Mouse (Mus musculus) stomach, embryonic 16.5 days (tissue): ENCODE data around the gene E2f1. TPM values are rescaled to one million over a fixed set of nuclear protein-coding genes. Genes with fewer than 3 reads are reported as not detected.

Source experiments
- ATAC-seq: fragments of 200-750 bp; cut with Nextera tagmentation; 2 replicates; pipeline ENCODE4 v1.8.0; 2017; ENCODE audit warnings: moderate number of reproducible peaks, moderate TSS enrichment; ENCODE audit not compliant: insufficient read depth, low FRiP score
- H3K27ac ChIP-seq: fragments of 300-500 bp; sonication (generic); 2 replicates; pipeline ENCODE4 v1.5.1; 2014; ENCODE audit warnings: low read length
- H3K27me3 ChIP-seq: fragments of 300-500 bp; sonication (generic); 2 replicates; pipeline ENCODE4 v1.6.1; 2014; ENCODE audit warnings: low read length, control low read depth, mixed read lengths; ENCODE audit not compliant: control insufficient read depth, insufficient read depth
- H3K36me3 ChIP-seq: fragments of 300-500 bp; sonication (generic); 2 replicates; pipeline ENCODE4 v1.6.1; 2014; ENCODE audit warnings: low read length; ENCODE audit not compliant: control insufficient read depth, insufficient read depth
- H3K4me1 ChIP-seq: fragments of 300-500 bp; sonication (generic); 2 replicates; pipeline ENCODE4 v1.6.1; 2014; ENCODE audit warnings: low read length, control low read depth, mixed read lengths; ENCODE audit not compliant: control insufficient read depth, insufficient read depth
- H3K4me2 ChIP-seq: fragments of 300-500 bp; sonication (generic); 2 replicates; pipeline ENCODE4 v1.6.1; 2014; ENCODE audit warnings: low read depth, low read length, mixed read lengths
- H3K4me3 ChIP-seq: fragments of 300-500 bp; sonication (generic); replicated peaks from 2 replicates; pipeline ENCODE4 v1.5.1; 2014; ENCODE audit warnings: mild to moderate bottlenecking, low read length
- H3K9ac ChIP-seq: fragments of 300-500 bp; sonication (generic); 2 replicates; pipeline ENCODE4 v1.6.1; 2014; ENCODE audit warnings: low read length
- H3K9me3 ChIP-seq: fragments of 300-500 bp; sonication (generic); replicated peaks from 2 replicates; pipeline ENCODE4 v1.6.1; 2016; ENCODE audit warnings: low read length, control low read depth; ENCODE audit not compliant: control insufficient read depth
- WGBS: fragments of 180-500 bp; shearing (Covaris S2); extraction: QIAGEN DNeasy Blood & Tissue Kit; methylation state at CpG from one replicate; pipeline ENCODE4 v1.1.7; 2014; 5-methylcytosine and 5-hydroxymethylcytosine counted together
- polyA plus RNA-seq: library from polyadenylated mRNA; unstranded; fragments of >200 nt; fragmentation: Nextera tagmentation; extraction: Ambion mirVana; gene quantifications from 2 replicates; pipeline ENCODE4 v1.2.1, GENCODE M21; 2015

The E2f1 gene
- polyA plus RNA-seq, 1 experiment from 2014 or later, result 9.3 TPM

GRCm38 (mm10) chr2:154563612-154564170 is 6.0 kb downstream of the E2f1 start:
- Histone ChIP-seq H3K9ac (no peak overlapping the region), H3K9me3 (no peaks in the 10 kb centered on the region), H3K4me2 (no peak overlapping the region), H3K36me3 (peaks cover 18% of the 10 kb centered on the region), H3K4me3 (no peak overlapping the region), H3K27me3 (no peaks in the 10 kb centered on the region), H3K4me1 (peaks cover 30% of the 10 kb centered on the region), H3K27ac (no peak overlapping the region)
- 85% methylated on average over 22 of the region's 22 CpGs for WGBS
- no peak for ATAC-seq

- peak within 1 kb of the TSS; percentile 52 for H3K4me2 ChIP-seq
- 8% methylated on average over 34 of the region's 34 CpGs for WGBS
- no peaks in the 10 kb centered on the region for H3K27me3 ChIP-seq
- no peak within 1 kb of the TSS for H3K27ac ChIP-seq
- no peaks in the 10 kb centered on the region for H3K9me3 ChIP-seq
- H3K4me1 ChIP-seq, result peaks cover 14% of the 10 kb centered on the region
- H3K9ac ChIP-seq, result peak within 1 kb of the TSS; percentile 47
- peak within 1 kb of the TSS; percentile 30 for H3K4me3 ChIP-seq
- peak; percentile 15; the same call in 1 of the 2 replicates for ATAC-seq
- peaks cover 16% of the 10 kb centered on the region for H3K36me3 ChIP-seq
Measured at GRCm38 (mm10) chr2:154558264-154559039, 11.2 kb downstream of the E2f1 start, which contains the start of gene Necab3. Gene Necab3, minus strand, starts transcription at chr2:154558890.

- no peak overlapping the region for H3K9ac ChIP-seq
Measured at GRCm38 (mm10) chr2:154557184-154557832, 12.4 kb downstream of the E2f1 start.

GRCm38 (mm10) chr2:154555235-154555634 is 14.5 kb downstream of the E2f1 start:
- no peaks in the 10 kb centered on the region for H3K9me3 ChIP-seq
- ATAC-seq, result no peak
- 79% methylated on average over 6 of the region's 6 CpGs for WGBS
- no peak overlapping the region for H3K9ac ChIP-seq
- peaks cover 20% of the 10 kb centered on the region for H3K4me1 ChIP-seq
- no peak overlapping the region for H3K27ac ChIP-seq
- peaks cover 20% of the 10 kb centered on the region for H3K27me3 ChIP-seq
- no peak overlapping the region for H3K4me3 ChIP-seq
- no peaks in the 10 kb centered on the region for H3K36me3 ChIP-seq
- H3K4me2 ChIP-seq, result no peak overlapping the region

More at GRCm38 (mm10) chr2:154557184-154557832, 12.4 kb downstream of the E2f1 start:
- no peak overlapping the region for H3K27ac ChIP-seq
- WGBS, result 40% methylated on average over 5 of the region's 5 CpGs
- H3K9me3 ChIP-seq, result no peaks in the 10 kb centered on the region
- ATAC-seq, result no peak; the same call in 1 of the 2 replicates
- peaks cover 18% of the 10 kb centered on the region for H3K4me1 ChIP-seq
- 0 out of 2 replicates have a peak, but pooled peaks cover under 1% of the 10 kb centered on the region for H3K27me3 ChIP-seq
- no peak overlapping the region for H3K4me3 ChIP-seq
- peaks cover 8% of the 10 kb centered on the region; the same call in 1 of the 2 replicates for H3K36me3 ChIP-seq
- no peak overlapping the region for H3K4me2 ChIP-seq

- Histone ChIP-seq H3K9ac (peak overlapping the region; percentile 41), H3K27me3 (peaks cover 20% of the 10 kb centered on the region), H3K27ac (no peak overlapping the region), H3K9me3 (no peaks in the 10 kb centered on the region), H3K4me3 (peak overlapping the region; percentile 17), H3K4me2 (peak overlapping the region; percentile 42), H3K4me1 (peaks cover 10% of the 10 kb centered on the region; the same call in 1 of the 2 replicates), H3K36me3 (no peaks in the 10 kb centered on the region)
- peak; percentile 31; the same call in 1 of the 2 replicates for ATAC-seq
- WGBS, result 24% methylated on average over 27 of the region's 27 CpGs
Measured at GRCm38 (mm10) chr2:154552424-154552907, 17.2 kb downstream of the E2f1 start.

GRCm38 (mm10) chr2:154551927-154552326 is 17.8 kb downstream of the E2f1 start:
- Histone ChIP-seq H3K4me3 (peak overlapping the region; percentile 17), H3K27me3 (peaks cover 20% of the 10 kb centered on the region), H3K4me2 (peak overlapping the region; percentile 42), H3K36me3 (no peaks in the 10 kb centered on the region), H3K9me3 (no peaks in the 10 kb centered on the region), H3K4me1 (peaks cover 10% of the 10 kb centered on the region; the same call in 1 of the 2 replicates), H3K27ac (no peak overlapping the region), H3K9ac (0 out of 2 replicates have a peak overlapping the region, but pooled peaks have one; percentile 41)
- WGBS, result 41% methylated on average over 21 of the region's 21 CpGs
- ATAC-seq, result peak; percentile 1; the same call in 1 of the 2 replicates

GRCm38 (mm10) chr2:154551476-154551875 is 18.2 kb downstream of the E2f1 start, which contains the start of gene Actl10:
Gene Actl10, plus strand, starts transcription at chr2:154551776.
- Histone ChIP-seq H3K4me3 (peak within 1 kb of the TSS; percentile 17), H3K4me1 (peaks cover 10% of the 10 kb centered on the region; the same call in 1 of the 2 replicates), H3K9me3 (no peaks in the 10 kb centered on the region), H3K36me3 (no peaks in the 10 kb centered on the region), H3K4me2 (peak within 1 kb of the TSS; percentile 42), H3K27ac (no peak within 1 kb of the TSS), H3K9ac (peak within 1 kb of the TSS; percentile 41), H3K27me3 (peaks cover 20% of the 10 kb centered on the region)
- no peak for ATAC-seq
- 87% methylated on average over 4 of the region's 4 CpGs for WGBS

GRCm38 (mm10) chr2:154550937-154551336 is 18.8 kb downstream of the E2f1 start:
- Histone ChIP-seq H3K4me3 (no peak overlapping the region), H3K27me3 (peaks cover 20% of the 10 kb centered on the region), H3K36me3 (no peaks in the 10 kb centered on the region), H3K9ac (no peak overlapping the region), H3K4me1 (peaks cover 10% of the 10 kb centered on the region; the same call in 1 of the 2 replicates), H3K9me3 (no peaks in the 10 kb centered on the region), H3K4me2 (no peak overlapping the region), H3K27ac (no peak overlapping the region)
- WGBS, result 76% methylated on average over 2 of the region's 2 CpGs
- no peak for ATAC-seq
